Mouse (Mus musculus) ES-E14 (cell line): Measurements from ENCODE around the gene Idh3b.

Experiments used
- CHD2 ChIP-seq: IDR thresholded peaks from 2 replicates; pipeline ENCODE4 v1.6.1; 2014; ENCODE audit warnings: mild to moderate bottlenecking, low read depth, low read length, inconsistent platforms
- MAFK ChIP-seq: IDR thresholded peaks from 2 replicates; pipeline ENCODE4 v1.6.1; 2014; ENCODE audit warnings: mild to moderate bottlenecking, low read depth, low read length, inconsistent platforms; ENCODE audit not compliant: insufficient read depth
- ZNF384 ChIP-seq: IDR thresholded peaks from 2 replicates; pipeline ENCODE4 v1.6.1; 2012; ENCODE audit warnings: low read depth, low read length, inconsistent platforms

- TF ChIP-seq ZNF384 (peak; percentile 19; the same call in 1 of the 2 replicates), MAFK (no peak), CHD2 (no peak)
Observed at GRCm38 (mm10) chr2:130291434-130291833, 7.1 kb upstream of the Idh3b start.
